Mouse (Mus musculus) midbrain, embryonic 16.5 days (tissue): ENCODE results near the gene Car3. TPM values are rescaled to one million over a fixed set of nuclear protein-coding genes. Genes with fewer than 3 reads are reported as not detected.

Source experiments
- ATAC-seq: fragments of 200-750 bp; cut with Nextera tagmentation; 2 replicates; pipeline ENCODE4 v1.8.0; 2017; ENCODE audit warnings: moderate TSS enrichment
- H3K27ac ChIP-seq: fragments of 300-500 bp; sonication (generic); 2 replicates; pipeline ENCODE4 v1.5.1; 2014; ENCODE audit warnings: mild to moderate bottlenecking, low read length, mixed read lengths
- H3K27me3 ChIP-seq: fragments of 300-500 bp; sonication (generic); 2 replicates; pipeline ENCODE4 v1.6.1; 2014; ENCODE audit warnings: low read depth, low read length, mixed read lengths; ENCODE audit not compliant: control insufficient read depth, insufficient read depth
- H3K36me3 ChIP-seq: fragments of 300-500 bp; sonication (generic); 2 replicates; pipeline ENCODE4 v1.6.1; 2014; ENCODE audit warnings: mild to moderate bottlenecking, low read length, moderate library complexity, mixed read lengths; ENCODE audit not compliant: control insufficient read depth, insufficient read depth
- H3K4me1 ChIP-seq: fragments of 300-500 bp; sonication (generic); 2 replicates; pipeline ENCODE4 v1.6.1; 2014; ENCODE audit warnings: mild to moderate bottlenecking, low read length, mixed read lengths; ENCODE audit not compliant: control insufficient read depth, insufficient read depth
- H3K4me2 ChIP-seq: fragments of 300-500 bp; sonication (generic); 2 replicates; pipeline ENCODE4 v1.6.1; 2014; ENCODE audit warnings: mild to moderate bottlenecking, low read length, mixed read lengths
- H3K4me3 ChIP-seq: fragments of 300-500 bp; sonication (generic); 2 replicates; pipeline ENCODE4 v1.5.1; 2014; ENCODE audit warnings: low read depth, mild to moderate bottlenecking, low read length, moderate library complexity, mixed read lengths
- H3K9ac ChIP-seq: fragments of 300-500 bp; sonication (generic); 2 replicates; pipeline ENCODE4 v1.6.1; 2014; ENCODE audit warnings: low read depth, low read length, mixed read lengths
- H3K9me3 ChIP-seq: fragments of 300-500 bp; sonication (generic); replicated peaks from 2 replicates; pipeline ENCODE4 v1.6.1; 2014; ENCODE audit warnings: mild to moderate bottlenecking, low read length, mixed read lengths; ENCODE audit not compliant: control insufficient read depth, poor library complexity, severe bottlenecking
- WGBS: fragments of 180-500 bp; shearing (Covaris S2); extraction: QIAGEN DNeasy Blood & Tissue Kit; methylation state at CpG from one replicate; pipeline ENCODE4 v1.1.7; 2014; 5-methylcytosine and 5-hydroxymethylcytosine counted together
- polyA plus RNA-seq: library from polyadenylated mRNA; unstranded; fragments of >200 nt; fragmentation: Nextera tagmentation; extraction: Ambion mirVana; gene quantifications from 2 replicates; pipeline ENCODE4 v1.2.1, GENCODE M21; 2015

Car3 gene
- polyA plus RNA-seq, 1 experiment from 2014 or later: 3.6 TPM

DNA sequence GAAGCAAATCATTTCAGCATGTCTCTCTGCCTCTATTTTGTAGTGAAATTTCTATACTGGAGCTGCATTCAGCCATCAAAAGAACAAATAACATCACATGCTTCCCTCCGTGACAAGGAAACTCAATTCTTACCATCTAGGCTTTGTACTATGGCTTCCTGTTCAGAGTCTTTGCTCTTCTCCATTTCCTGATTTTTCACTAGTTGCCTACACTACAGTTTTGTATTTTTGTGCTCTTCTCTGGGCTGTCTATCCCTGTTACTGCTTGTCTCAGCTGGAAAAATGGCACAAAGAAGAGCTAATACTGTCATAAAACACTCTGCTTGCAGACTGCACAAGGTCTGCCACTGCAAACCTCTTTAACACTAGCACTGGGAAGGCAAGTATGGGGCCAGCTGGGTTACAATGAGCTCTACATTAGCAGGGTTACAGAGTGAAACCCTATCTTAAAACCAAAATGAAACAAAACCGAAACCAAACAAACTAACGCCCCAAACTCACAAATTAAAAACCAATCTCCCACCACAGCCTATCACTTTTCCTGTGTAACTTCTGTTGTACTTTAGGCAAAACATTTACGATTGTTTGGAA, 48.8 kb downstream of the Car3 start:
- H3K4me1 ChIP-seq: no peaks in the 10 kb centered on the region
- H3K27ac ChIP-seq: no peak overlapping the region
- WGBS: 91% methylated on average over 4 of the region's 4 CpGs
- no peak overlapping the region for H3K9ac ChIP-seq
- no peaks in the 10 kb centered on the region for H3K9me3 ChIP-seq
- no peak overlapping the region for H3K4me2 ChIP-seq
- H3K4me3 ChIP-seq: no peak overlapping the region
- no peaks in the 10 kb centered on the region for H3K36me3 ChIP-seq
- no peaks in the 10 kb centered on the region for H3K27me3 ChIP-seq
- ATAC-seq: no peak

DNA sequence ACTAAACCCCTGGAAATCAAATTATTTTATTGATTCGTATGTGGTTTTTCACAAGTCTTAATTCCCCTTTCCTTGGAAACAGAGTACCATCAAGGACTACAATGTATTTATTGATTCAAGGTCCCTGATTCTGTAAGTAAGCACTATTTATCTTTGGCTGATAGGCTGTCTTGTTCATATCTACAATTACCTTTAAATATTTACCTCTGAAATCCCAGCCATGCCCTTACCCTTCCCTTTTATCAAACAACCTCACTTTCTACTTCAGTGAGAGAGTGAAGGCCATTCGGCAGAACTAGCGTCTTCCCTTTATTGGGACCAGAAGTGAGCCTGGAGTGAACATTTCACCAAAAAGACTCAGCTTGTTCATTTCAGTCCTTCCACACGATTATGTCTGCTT, 50.5 kb downstream of the Car3 start:
- H3K9ac ChIP-seq: no peak overlapping the region
- no peaks in the 10 kb centered on the region for H3K9me3 ChIP-seq
- no peaks in the 10 kb centered on the region for H3K27me3 ChIP-seq
- H3K27ac ChIP-seq: no peak overlapping the region
- no peak for ATAC-seq
- H3K4me1 ChIP-seq: no peaks in the 10 kb centered on the region
- no peak overlapping the region for H3K4me3 ChIP-seq
- 88% methylated on average over 4 of the region's 4 CpGs for WGBS
- H3K4me2 ChIP-seq: no peak overlapping the region
- no peaks in the 10 kb centered on the region for H3K36me3 ChIP-seq

GRCm38 (mm10) chr3:14915355-14915754, 52.0 kb downstream of the Car3 start:
- Histone ChIP-seq H3K4me3 (no peak overlapping the region), H3K9me3 (no peaks in the 10 kb centered on the region)
- WGBS: 97% methylated on average over 2 of the region's 2 CpGs

GRCm38 (mm10) chr3:14917261-14917660, 53.9 kb downstream of the Car3 start:
- H3K9me3 ChIP-seq: no peaks in the 10 kb centered on the region
- no peak overlapping the region for H3K4me2 ChIP-seq
- no peaks in the 10 kb centered on the region for H3K36me3 ChIP-seq
- WGBS: 47% methylated on average over 2 of the region's 2 CpGs
- no peak overlapping the region for H3K9ac ChIP-seq
- H3K27me3 ChIP-seq: no peaks in the 10 kb centered on the region
- no peak for ATAC-seq
- H3K27ac ChIP-seq: no peak overlapping the region
- no peaks in the 10 kb centered on the region for H3K4me1 ChIP-seq
- H3K4me3 ChIP-seq: no peak overlapping the region

More at GRCm38 (mm10) chr3:14915355-14915754, 52.0 kb downstream of the Car3 start:
- Histone ChIP-seq H3K4me1 (no peaks in the 10 kb centered on the region), H3K36me3 (no peaks in the 10 kb centered on the region), H3K4me2 (no peak overlapping the region), H3K9ac (no peak overlapping the region), H3K27ac (no peak overlapping the region), H3K27me3 (no peaks in the 10 kb centered on the region)
- ATAC-seq: no peak

Other genes with a start within 250 kb of the Car3 start
- gene Car13, start 221.8 kb upstream of the Car3 start, polyA plus RNA-seq: 0.70 and 1.2 TPM in 2 replicates
- gene Car1, start 55.1 kb upstream of the Car3 start, polyA plus RNA-seq: not detected in 2 replicates
- 19.4 and 22.0 TPM in 2 replicates for gene Car2, start 22.8 kb downstream of the Car3 start, polyA plus RNA-seq